Mouse (Mus musculus) right cerebral cortex, postnatal 14 days (tissue): ENCODE results near the gene Adam10.

Experiments used
- DNase-seq: peaks from one replicate; pipeline ENCODE4 v3.0.0; 2022

Gene Adam10

GRCm38 (mm10) chr9:70678682-70679131 lies at the start of gene Adam10:
Gene Adam10, plus strand, starts transcription at chr9:70678997.
- DNase-seq: peak; percentile 99

- no peak for DNase-seq
Measured at GRCm38 (mm10) chr9:70629711-70630110, 49.1 kb upstream of the Adam10 start.

GRCm38 (mm10) chr9:70631665-70632064 lies 47.1 kb upstream of the Adam10 start:
- no peak for DNase-seq

DNA sequence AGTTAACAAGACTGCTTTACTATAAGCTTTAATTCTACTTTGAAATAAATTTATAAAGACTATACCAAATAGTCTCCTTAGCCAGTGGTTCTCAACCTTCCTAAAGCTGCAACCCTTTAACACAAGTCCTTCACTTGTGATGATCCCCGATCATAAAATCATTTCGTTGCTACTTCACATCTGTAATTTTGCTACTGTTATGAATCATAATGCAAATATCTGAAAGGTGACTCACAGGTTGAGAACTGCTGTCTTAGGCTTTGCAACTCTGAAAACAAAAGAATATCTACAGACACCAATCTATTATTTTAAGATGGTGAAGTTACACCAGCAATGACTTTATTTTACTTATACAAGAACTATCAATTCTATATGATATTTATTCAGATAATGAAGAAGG lies 42.0 kb upstream of the Adam10 start:
- DNase-seq: no peak

DNA sequence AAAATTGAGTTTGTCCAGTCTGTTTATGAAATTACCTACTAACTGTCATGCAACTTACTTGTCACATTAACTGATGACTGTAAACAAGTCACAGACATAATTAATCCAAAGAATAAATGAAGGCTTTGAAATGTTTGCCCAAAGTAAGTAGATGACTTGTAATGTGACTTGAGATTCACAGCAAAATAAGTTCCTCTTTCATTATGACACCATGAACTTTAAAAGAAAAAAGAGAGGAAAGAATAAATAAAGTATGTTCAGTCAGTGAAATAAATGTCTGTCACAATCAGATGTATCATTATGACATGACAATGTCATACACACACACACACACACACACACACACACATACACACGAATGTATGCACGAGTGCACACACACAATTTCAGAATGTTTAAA lies 28.5 kb upstream of the Adam10 start:
- DNase-seq: no peak

- no peak for DNase-seq
Measured at GRCm38 (mm10) chr9:70650994-70651393, 27.8 kb upstream of the Adam10 start.

GRCm38 (mm10) chr9:70652221-70652620 lies 26.6 kb upstream of the Adam10 start:
- DNase-seq: no peak

- no peak for DNase-seq
Measured at GRCm38 (mm10) chr9:70653875-70654274, 24.9 kb upstream of the Adam10 start.

- DNase-seq: no peak
Measured at GRCm38 (mm10) chr9:70654496-70654895, 24.3 kb upstream of the Adam10 start.

DNA sequence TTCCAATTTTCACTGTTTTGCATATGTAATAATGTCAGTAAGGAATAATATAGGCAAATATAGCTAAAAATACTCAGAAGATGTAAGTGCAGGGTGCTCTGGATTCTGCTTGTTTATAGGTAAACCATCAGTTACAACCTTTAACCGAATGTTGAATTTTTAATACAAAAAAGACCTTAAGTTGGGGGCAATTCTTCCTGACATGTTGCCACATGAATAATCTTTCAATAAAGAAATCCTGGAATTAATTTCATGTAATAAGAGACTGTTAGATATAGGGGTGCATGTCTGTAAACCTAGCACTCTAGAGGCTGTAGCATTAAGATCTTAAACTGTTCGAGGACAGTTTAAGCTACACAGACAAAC lies 23.1 kb upstream of the Adam10 start:
- no peak for DNase-seq

DNA sequence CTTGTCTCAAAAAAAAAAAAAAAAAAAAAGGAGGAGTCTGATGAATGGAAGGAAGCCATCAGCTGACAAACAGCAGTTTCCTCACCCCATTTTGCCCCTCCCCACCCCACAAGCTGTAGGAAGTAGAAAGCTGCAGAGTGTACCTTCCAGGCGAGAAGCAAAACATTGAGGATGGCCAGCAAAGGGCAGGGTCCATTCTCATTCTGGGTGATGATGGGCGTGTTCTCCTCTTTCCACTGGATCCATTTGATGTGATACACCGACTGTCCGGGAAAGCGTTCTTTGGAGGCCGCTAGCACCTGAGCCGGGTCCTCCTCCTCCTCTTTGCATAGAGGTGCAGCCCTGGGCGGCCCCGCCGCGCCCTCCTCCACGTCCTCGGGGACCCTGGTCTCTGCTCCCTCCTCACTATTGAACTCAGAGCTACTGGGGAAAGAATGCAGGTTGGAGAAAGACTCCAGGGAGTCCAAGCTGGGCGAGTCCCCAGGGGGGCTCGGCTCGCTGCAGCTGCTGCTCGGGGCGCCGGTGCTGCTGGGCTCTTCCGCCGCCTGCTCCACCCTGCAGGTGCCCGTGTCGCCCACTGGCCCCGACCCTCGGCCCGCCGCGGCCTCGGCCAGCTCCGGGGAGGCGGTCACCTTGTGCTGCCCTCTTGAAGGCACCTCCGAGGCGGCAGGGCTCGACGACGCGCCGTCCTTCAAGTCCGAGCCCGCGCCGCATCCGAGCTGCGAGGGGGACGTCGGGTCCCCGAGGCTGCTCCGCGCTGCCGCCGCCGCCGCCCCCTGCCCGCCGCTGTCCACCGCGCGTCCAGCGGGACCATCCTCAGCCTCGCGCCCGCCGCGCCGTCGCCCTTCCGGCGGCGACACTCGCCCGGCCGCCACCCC lies 22.4 kb upstream of the Adam10 start, which contains the start of gene Gm10642:
Gene Gm10642, plus strand, starts transcription at position 122 of the 878 bp plus-strand sequence.
- DNase-seq: peak; percentile 60

GRCm38 (mm10) chr9:70657013-70657967 lies 21.5 kb upstream of the Adam10 start, which contains the start of gene Mindy2:
Gene Mindy2, minus strand, starts transcription at chr9:70657174.
- DNase-seq: peak; percentile 99

DNA sequence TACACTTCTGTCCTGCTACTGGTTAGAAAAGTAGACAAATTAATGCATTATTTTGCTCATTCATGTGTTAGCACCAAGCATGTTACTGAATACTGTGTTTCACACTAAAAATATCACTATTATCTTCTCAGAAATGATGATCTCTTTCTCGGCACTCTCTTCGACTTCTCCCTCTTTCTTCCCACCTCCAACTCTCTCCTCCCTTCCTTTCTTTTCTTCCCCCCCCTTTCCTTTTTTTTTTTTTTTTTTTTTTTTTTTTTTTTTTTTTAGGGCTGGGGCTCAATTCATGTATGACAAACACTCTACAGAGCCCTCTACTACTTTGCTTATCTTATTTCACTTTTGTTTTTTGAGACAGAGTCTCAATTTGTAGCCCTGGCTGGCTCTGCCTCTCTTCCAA lies 20.5 kb upstream of the Adam10 start:
- no peak for DNase-seq

DNA sequence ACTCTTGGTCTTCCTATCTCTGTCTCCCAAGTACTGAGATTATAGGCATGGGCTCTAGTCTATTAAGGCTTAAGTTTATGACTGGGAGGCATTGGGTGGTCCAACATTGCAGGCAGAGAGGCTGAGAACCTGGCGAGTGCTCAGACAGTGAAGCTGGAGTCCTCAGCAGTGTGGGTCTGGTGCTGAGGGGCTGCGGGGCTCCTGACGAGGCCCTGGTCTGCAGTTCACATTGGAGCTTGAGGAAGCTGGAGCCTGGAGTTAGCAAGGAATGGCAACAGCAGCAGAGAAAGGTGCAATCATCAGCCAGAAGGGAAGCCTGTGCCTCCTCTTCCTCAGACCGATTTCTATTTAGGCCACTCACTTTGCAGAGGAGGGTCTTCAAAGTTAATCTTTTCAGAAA lies 13.9 kb upstream of the Adam10 start:
- DNase-seq: no peak

DNA sequence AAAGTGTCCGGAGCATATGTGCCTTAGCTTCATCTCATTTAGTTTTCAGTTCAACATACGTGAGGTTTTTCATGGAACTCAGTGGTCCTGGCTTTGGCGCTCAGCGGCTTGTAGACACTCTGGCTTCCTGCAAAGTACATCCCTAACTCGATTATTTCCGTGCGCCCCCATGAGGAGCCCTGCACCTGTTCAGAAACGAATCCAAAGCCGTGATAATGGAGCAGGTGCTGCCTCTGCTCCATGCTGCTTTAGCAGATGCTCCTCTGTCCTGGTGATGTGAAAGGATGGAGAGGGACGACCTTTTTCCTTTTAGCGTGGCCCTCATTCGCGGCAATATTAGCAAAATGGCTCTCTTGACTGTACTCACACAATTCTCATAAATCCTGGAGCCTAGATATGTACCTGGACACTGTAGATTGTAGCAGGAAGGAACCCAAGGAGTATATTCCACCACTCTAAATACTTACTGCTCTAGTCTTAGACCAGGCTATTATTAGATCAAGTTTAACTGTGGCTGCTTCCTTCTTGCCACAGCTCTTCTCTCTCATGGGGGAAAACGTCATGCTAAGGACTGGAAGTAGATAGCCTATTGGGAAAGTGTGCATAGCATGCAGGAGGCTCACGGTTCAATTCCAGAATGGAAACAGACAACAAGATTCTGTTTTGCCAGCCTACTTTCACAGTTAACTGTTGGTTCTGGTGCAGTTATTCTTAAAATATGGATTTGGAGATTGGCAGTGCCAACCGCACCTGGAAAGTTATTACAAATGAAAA lies 13.2 kb upstream of the Adam10 start:
- no peak for DNase-seq

DNA sequence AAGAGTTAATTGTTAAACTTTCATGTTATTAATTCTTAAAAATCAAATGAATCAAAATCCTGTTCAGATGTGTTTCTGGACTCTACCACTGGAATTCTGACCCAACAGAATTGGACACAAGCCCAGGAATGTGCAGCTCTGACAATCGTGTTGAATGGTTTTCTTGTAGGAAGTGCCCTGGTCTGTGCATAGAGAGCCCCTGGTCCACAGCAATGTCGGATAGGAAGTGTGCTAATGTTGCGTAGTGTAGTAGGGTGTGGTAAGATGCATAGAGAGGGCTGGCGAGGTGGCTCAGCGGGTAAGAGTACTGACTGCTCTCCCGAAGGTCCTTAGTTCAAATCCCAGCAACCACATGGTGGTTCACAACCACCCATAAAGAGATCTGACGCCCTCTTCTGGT lies 12.0 kb upstream of the Adam10 start:
- DNase-seq: no peak

GRCm38 (mm10) chr9:70668048-70668447 lies 10.7 kb upstream of the Adam10 start:
- DNase-seq: no peak

- DNase-seq: no peak
Measured at GRCm38 (mm10) chr9:70669197-70669596, 9.6 kb upstream of the Adam10 start.

DNA sequence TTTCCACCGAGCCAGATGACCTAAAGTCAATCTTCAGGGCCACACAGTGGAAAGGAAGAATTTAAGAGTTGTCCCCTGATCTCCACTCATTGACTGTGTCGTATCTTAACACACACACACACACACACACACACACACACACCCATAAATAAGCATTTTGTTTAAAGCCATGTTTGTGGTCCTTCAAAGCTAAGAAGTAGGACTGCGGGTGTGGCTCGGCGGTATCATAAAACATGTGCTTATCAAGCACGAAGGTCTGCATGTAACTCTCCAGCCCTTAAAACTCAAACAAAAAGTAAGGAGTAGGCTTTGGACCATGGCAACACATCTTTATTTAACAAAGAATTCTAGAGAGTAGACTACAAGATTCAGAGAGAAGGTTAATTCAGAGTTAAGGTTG lies 8.4 kb upstream of the Adam10 start:
- no peak for DNase-seq

- DNase-seq: no peak
Measured at GRCm38 (mm10) chr9:70671278-70671677, 7.5 kb upstream of the Adam10 start.

DNA sequence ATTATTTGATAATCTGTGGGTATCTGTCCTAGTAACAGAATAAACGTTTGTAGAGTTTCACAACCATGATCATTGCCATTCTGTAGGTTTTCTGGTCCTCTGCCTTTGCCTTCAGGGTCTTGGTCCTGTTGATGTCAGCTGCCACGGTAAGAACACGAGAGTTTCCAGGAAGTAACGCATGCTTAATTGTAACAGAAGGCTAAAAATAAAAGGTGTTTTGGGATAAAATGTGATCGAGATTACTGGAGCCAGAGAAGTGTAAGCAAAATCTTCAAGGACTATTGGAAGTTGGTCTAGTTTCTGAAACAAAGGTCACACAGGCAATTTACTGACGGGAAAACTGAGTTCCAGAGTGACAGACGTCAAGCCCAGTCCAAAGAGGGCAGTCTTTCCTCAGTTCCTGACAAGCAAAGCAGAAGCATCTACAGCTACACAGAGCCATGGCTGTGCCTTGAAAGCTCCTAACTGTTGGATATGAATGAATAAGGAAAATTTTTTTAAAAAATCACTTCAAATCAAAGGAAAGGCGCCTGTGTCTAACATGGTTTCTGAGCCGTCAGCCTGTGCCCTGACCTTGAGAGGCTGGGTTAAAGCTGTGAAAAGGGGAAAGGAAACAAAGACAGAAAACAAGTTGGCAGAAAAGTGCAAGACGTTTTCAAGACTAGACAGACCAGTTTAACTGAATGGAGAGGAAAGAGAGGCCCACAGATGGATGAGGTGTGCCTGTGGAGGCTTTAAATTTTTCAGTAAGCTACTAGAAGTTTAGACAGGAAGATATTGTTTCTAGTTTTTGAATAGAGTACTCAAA lies 6.8 kb upstream of the Adam10 start:
- DNase-seq: no peak

DNA sequence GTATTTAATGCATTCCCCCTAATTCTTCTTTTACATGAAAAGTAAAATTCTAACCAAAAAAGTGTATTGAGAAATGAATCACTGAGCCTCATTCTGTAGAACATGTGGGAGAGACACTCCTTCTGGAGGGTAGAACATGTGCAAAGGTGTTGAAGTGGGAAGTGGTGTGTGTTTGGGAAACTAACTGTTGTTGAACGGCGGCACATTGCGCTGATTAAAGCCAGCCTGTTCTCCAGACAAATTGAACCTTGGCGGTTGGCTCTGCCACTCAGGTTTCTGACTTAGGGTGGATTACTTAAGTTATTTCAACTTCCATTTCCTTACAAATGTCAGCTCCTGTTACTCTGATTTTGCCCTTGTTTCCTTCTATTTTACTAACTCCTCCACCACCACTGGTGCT lies 5.1 kb upstream of the Adam10 start:
- no peak for DNase-seq
